Mouse (Mus musculus): ENCODE results near the gene Cabs1. TPM values are rescaled to one million over a fixed set of nuclear protein-coding genes. Genes with fewer than 3 reads are reported as not detected.

Gene Cabs1
- not detected for polyA plus RNA-seq (2021)

- CTCF ChIA-PET = no interaction called here
- DNase-seq (ENCODE audit: low read depth, low spot score) (no peak), ATAC-seq (no peak)
- H3K27me3 ChIP-seq = peaks cover 3% of the 10 kb centered on the region
- TF ChIP-seq CTCF (IDR thresholded peaks at IDR 0.05) = no peak
- in situ Hi-C loops (cut with MboI; ENCODE audit: low pct_unique_long_range_greater_than_20kb) = no loop called here
- POLR2A ChIA-PET = no interaction called here
These were observed at the start of gene Cabs1 for GRCm38 (mm10) chr5:87979139-87979538. Gene Cabs1, plus strand, starts transcription at chr5:87979439.

GRCm38 (mm10) chr5:87931603-87932002, 47.6 kb upstream of the Cabs1 start:
- peaks cover 5% of the 10 kb centered on the region for H3K27me3 ChIP-seq
- ChIA-PET POLR2A (no interaction called here), CTCF (no interaction called here)
- ATAC-seq (no peak), DNase-seq (ENCODE audit: low read depth, low spot score) (no peak)
- TF ChIP-seq CTCF (IDR thresholded peaks at IDR 0.05) = no peak
- in situ Hi-C loops (cut with MboI; ENCODE audit: low pct_unique_long_range_greater_than_20kb) = no loop called here

- in situ Hi-C loops (cut with MboI; ENCODE audit: low pct_unique_long_range_greater_than_20kb) = no loop called here
- DNase-seq (ENCODE audit: low read depth, low spot score) (no peak), ATAC-seq (no peak)
- ChIA-PET CTCF (no interaction called here), POLR2A (no interaction called here)
- H3K27me3 ChIP-seq = no peaks in the 10 kb centered on the region
- TF ChIP-seq CTCF (IDR thresholded peaks at IDR 0.05) = no peak
These were observed 38.5 kb upstream of the Cabs1 start for GRCm38 (mm10) chr5:87940752-87941151.

DNA sequence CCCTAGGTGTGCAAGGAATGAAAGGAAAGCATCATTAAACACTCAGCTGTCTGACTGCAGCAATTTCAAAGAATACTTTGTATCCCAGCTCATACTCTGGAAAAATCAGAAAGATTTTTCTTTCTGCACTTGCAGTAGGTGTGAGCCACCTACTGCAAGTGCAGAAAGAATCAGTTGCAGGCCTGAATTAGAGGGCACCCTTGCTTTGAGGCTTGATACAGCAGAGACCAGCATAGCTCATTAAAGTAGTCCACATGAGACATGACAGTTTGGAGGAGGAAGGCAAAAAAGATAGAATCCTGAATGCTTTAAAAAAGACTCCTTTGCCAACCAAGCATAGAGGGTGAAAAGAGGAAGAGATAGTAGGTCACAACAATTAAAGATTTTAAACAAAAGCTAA, 36.7 kb upstream of the Cabs1 start:
- POLR2A ChIA-PET = no interaction called here
- no peak for TF ChIP-seq CTCF (IDR thresholded peaks at IDR 0.05)

DNA sequence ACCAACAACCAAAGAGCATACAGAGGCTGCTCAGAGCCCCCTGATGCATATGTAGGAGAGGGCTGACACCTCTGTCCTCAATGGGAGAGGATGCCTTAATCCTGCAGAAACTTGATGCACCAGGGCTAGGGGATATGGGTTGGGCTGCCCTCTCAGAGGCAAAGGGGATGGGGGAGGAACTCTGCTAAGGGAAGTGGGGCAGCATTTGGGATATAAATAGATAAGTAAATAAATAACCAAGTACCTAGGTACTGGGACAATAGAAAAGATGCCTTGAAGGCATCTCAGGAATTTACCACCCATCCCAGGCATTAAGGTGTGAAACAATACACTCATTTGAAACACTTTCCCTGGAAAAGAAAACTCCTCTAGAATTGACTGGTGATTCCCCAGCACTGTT, 27.4 kb upstream of the Cabs1 start:
- no peak for DNase-seq (ENCODE audit: low read depth, low spot score)
- POLR2A ChIA-PET = no interaction called here
- in situ Hi-C loops (cut with MboI; ENCODE audit: low pct_unique_long_range_greater_than_20kb) = no loop called here

More for the DNA sequence above, 36.7 kb upstream of the Cabs1 start:
- CTCF ChIA-PET = no interaction called here
- ATAC-seq = no peak
- in situ Hi-C loops (cut with MboI; ENCODE audit: low pct_unique_long_range_greater_than_20kb) = no loop called here
- no peaks in the 10 kb centered on the region for H3K27me3 ChIP-seq
- no peak for DNase-seq (ENCODE audit: low read depth, low spot score)

DNA sequence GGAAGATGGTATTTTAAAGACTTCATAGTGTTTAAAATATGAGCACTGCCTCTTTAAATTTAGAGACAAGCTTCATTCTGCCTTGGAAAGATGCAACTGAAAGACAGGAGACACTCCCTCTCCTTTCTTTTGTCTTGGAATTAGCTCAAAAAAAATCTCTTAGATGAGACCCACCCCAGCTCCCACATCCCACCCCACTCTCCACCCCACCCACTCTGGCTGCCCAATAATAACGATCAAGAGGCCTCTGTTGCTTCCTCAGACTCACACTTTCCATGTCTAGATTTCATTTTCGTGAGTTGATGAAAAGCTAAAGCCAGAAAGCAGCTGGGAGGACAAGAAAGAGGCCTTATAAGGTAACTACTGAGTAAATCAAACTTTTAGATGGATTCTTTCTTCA, 10.0 kb upstream of the Cabs1 start, which contains the start of the genes 2310003L06Rik and Gm28434:
TSS of gene 2310003L06Rik (plus strand) at position 259 of the 400 bp plus-strand sequence.
TSS of gene Gm28434 (plus strand) at position 317 of the 400 bp plus-strand sequence.
- POLR2A ChIA-PET = no interaction called here
- in situ Hi-C loops (cut with MboI; ENCODE audit: low pct_unique_long_range_greater_than_20kb) = no loop called here

More for the DNA sequence above, 27.4 kb upstream of the Cabs1 start:
- TF ChIP-seq CTCF (IDR thresholded peaks at IDR 0.05) = no peak
- no peaks in the 10 kb centered on the region for H3K27me3 ChIP-seq
- no peak for ATAC-seq
- CTCF ChIA-PET = no interaction called here

DNA sequence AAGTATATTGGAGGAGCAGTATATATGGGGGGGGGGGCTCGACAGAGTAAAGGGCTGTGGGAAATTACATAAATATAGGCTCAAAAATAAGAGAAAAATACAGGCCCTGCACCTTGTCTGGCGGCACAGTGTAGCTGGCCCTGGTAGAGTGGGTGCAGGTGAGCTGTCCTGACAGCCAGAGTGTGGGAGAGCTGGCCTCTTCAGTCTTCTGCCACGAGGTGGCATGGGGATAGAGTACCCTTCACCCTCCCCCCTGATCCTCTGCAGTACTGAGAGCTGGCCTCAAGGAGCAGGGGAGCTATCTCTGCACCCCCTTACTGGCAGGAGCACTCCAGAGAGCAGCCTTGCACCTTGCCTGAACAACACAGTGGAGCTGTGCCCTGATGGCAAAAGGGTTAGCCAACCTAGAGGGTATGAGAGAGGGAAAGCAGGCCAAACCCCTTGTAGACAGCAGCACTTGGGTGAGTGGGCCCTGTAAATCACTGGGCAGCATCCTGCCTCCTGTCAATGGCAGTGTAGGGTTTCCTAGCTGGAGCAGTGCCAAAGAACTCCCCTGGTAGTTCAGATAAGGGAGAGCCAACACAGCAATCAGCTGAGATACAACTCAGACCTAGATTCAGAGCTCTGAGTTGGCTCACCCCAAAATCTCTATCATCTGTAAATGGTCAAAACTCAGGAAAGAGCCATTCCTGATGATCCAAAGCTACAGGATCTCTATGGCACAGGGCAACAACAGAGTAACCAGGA, 3.4 kb downstream of the Cabs1 start:
- no peaks in the 10 kb centered on the region for H3K27me3 ChIP-seq

More for the DNA sequence above, 10.0 kb upstream of the Cabs1 start, which contains the start of the genes 2310003L06Rik and Gm28434:
- no peak for TF ChIP-seq CTCF (IDR thresholded peaks at IDR 0.05)
- DNase-seq (ENCODE audit: low read depth, low spot score) (no peak), ATAC-seq (no peak)
- peaks cover 5% of the 10 kb centered on the region for H3K27me3 ChIP-seq
- CTCF ChIA-PET = no interaction called here

GRCm38 (mm10) chr5:88002249-88002648, 23.0 kb downstream of the Cabs1 start, which contains the start of gene Smr3a:
Gene Smr3a, plus strand, starts transcription at chr5:88002549.
- ATAC-seq (no peak), DNase-seq (ENCODE audit: low read depth, low spot score) (no peak)
- in situ Hi-C loops (cut with MboI; ENCODE audit: low pct_unique_long_range_greater_than_20kb) = no loop called here
- peaks cover 4% of the 10 kb centered on the region for H3K27me3 ChIP-seq
- POLR2A ChIA-PET = no interaction called here
- CTCF ChIA-PET = no interaction called here
- no peak for TF ChIP-seq CTCF (IDR thresholded peaks at IDR 0.05)

More for the DNA sequence above, 3.4 kb downstream of the Cabs1 start:
- POLR2A ChIA-PET = no interaction called here
- no peak for TF ChIP-seq CTCF (IDR thresholded peaks at IDR 0.05)
- CTCF ChIA-PET = interaction anchor here (1.0 kb wide), 1 partner anchor 10 kb away, joined by 3 read pairs; no protein-coding TSS in a partner anchor
- ATAC-seq (no peak), DNase-seq (ENCODE audit: low read depth, low spot score) (no peak)
- in situ Hi-C loops (cut with MboI; ENCODE audit: low pct_unique_long_range_greater_than_20kb) = no loop called here

DNA sequence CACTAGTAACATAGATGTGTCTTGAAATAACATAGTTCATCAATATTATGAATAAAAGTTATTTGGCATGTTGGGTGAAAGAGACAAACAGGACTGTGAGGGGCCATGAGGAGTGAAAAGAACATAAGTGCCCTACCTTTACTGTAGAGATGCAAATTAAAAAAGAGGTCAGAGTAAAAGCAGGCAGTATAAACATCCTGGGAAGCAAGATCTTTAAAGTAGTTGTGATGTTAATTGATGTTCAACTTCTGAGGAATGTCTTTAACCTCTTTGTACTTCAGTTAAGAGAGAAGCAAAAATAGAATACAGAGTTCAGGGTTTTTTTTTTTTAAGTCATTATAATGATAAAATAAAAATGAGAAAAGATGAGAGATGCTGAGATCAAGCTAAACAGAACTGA, 26.0 kb downstream of the Cabs1 start:
- peaks cover 4% of the 10 kb centered on the region for H3K27me3 ChIP-seq
- TF ChIP-seq CTCF (IDR thresholded peaks at IDR 0.05) = no peak
- in situ Hi-C loops (cut with MboI; ENCODE audit: low pct_unique_long_range_greater_than_20kb) = no loop called here
- POLR2A ChIA-PET = no interaction called here
- no peak for ATAC-seq
- no peak for DNase-seq (ENCODE audit: low read depth, low spot score)
- CTCF ChIA-PET = no interaction called here

Other genes with a start within 250 kb of the Cabs1 start
- not detected for gene Csn1s2a, start 204.9 kb upstream of the Cabs1 start, polyA plus RNA-seq (2021)
- gene Csn1s2b, start 171.4 kb upstream of the Cabs1 start, polyA plus RNA-seq (2021) = not detected
- gene Prr27, start 153.8 kb upstream of the Cabs1 start, polyA plus RNA-seq (2021) = not detected
- gene Odam, start 94.4 kb upstream of the Cabs1 start, polyA plus RNA-seq (2021) = not detected
- gene Csn3, start 53.9 kb upstream of the Cabs1 start, polyA plus RNA-seq (2021) = not detected
- gene 2310003L06Rik, start 10.0 kb upstream of the Cabs1 start, polyA plus RNA-seq (2021) = not detected
- not detected for gene Gm28434, start 9.9 kb upstream of the Cabs1 start, polyA plus RNA-seq (2021)
- gene Smr3a, start 23.1 kb downstream of the Cabs1 start, polyA plus RNA-seq (2021) = not detected
- not detected for gene Smr2, start 107.1 kb downstream of the Cabs1 start, polyA plus RNA-seq (2021)
- not detected for gene Gm11116, start 132.1 kb downstream of the Cabs1 start, polyA plus RNA-seq (2021)
- not detected for gene Gm11115, start 174.7 kb downstream of the Cabs1 start, polyA plus RNA-seq (2021)

Measured in Patski (cell line).